Mouse (Mus musculus) heart, adult 2 months (tissue): Measurements from ENCODE around the gene Hoxc11.

ENCODE experiments used
- CTCF ChIP-seq: fragments of 200-600 bp; IDR thresholded peaks from 2 replicates; pipeline ENCODE4 v1.8.1; 2022; ENCODE audit warnings: antibody characterized with exemption, mild to moderate bottlenecking, moderate library complexity
- POLR2A ChIP-seq: fragments of 200-500 bp; IDR thresholded peaks from 2 replicates; pipeline ENCODE4 v1.6.1; 2011; ENCODE audit warnings: mild to moderate bottlenecking, low read depth, low read length, control low read depth; ENCODE audit not compliant: insufficient read depth

DNA sequence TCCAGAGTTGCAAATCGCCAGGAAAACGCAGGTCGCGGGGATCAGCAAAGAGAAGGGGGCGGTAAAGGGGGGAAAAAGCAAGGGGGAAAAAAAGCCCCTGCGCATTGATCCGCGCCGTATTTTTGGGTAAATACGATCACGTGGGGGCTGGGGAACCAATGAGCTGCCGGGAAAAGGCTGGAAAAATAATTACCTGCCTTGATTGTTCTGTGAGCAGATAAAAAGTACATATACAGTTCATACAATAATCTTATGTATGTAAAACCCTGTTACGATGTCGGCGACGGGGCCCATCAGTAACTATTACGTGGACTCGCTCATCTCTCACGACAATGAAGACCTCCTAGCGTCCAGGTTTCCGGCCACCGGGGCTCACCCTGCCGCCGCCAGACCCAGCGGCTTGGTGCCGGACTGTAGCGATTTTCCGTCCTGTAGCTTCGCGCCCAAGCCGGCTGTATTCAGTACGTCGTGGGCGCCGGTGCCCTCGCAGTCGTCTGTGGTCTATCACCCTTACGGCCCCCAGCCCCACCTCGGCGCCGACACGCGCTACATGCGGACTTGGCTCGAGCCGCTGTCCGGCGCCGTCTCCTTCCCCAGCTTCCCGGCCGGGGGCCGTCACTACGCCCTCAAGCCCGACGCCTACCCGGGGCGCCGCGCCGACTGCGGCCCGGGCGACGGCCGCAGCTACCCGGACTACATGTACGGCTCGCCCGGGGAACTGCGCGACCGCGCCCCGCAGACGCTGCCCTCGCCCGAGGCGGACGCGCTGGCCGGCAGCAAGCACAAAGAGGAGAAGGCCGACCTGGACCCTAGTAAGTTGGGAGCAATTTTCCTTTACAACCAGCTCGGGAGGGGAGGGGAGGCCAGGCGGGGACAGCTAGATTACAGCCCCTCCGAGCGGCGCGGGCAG is 27.4 kb downstream of the Hoxc11 start:
- TF ChIP-seq POLR2A: no peak
- no peak for TF ChIP-seq CTCF
